Mouse (Mus musculus) myocyte (in vitro differentiated cells): ENCODE results near the gene Nxf2.

Source experiments
- CEBPB ChIP-seq: IDR thresholded peaks from 2 replicates; pipeline ENCODE4 v1.6.1; 2011; ENCODE audit warnings: mild to moderate bottlenecking, moderate library complexity; ENCODE audit not compliant: poor library complexity, insufficient read depth, severe bottlenecking
- E2F4 ChIP-seq: IDR thresholded peaks from one replicate; pipeline ENCODE4 v1.6.1; 2011; ENCODE audit warnings: mild to moderate bottlenecking, control low read depth, moderate library complexity; ENCODE audit not compliant: insufficient read depth
- MAX ChIP-seq: IDR thresholded peaks from one replicate; pipeline ENCODE4 v1.6.1; 2011; ENCODE audit warnings: low read depth, mild to moderate bottlenecking, control low read depth
- MYOD1 ChIP-seq, 3 experiments: IDR thresholded peaks; one replicate each; pipeline ENCODE4 v1.6.1; 2011; ENCODE audit warnings: control low read depth in 2 of 3, low read depth in 2 of 3, mild to moderate bottlenecking in 2 of 3, moderate library complexity in 1 of 3; ENCODE audit not compliant: insufficient read length in 2 of 3, control insufficient read depth in 1 of 3
- MYOG ChIP-seq, 3 experiments: IDR thresholded peaks; one replicate each; pipeline ENCODE4 v1.6.1; 2011; ENCODE audit warnings: control low read depth in 2 of 3, low read depth in 2 of 3, mild to moderate bottlenecking in 2 of 3; ENCODE audit not compliant: insufficient read length in 2 of 3, control insufficient read depth in 1 of 3, insufficient read depth in 1 of 3
- POLR2A ChIP-seq: IDR thresholded peaks from one replicate; pipeline ENCODE4 v1.6.1; 2011; ENCODE audit warnings: low read depth, mild to moderate bottlenecking, control low read depth, moderate library complexity; ENCODE audit not compliant: insufficient read length
- POLR2AphosphoS2 ChIP-seq: IDR thresholded peaks from one replicate; pipeline ENCODE4 v1.6.1; 2011; ENCODE audit warnings: low read depth, control low read depth; ENCODE audit not compliant: insufficient read length
- REST ChIP-seq: IDR thresholded peaks from one replicate; pipeline ENCODE4 v1.6.1; 2011; ENCODE audit warnings: mild to moderate bottlenecking, control low read depth, moderate library complexity; ENCODE audit not compliant: insufficient read depth, insufficient read length
- SRF ChIP-seq: IDR thresholded peaks from one replicate; pipeline ENCODE4 v1.6.1; 2011; ENCODE audit warnings: low read depth; ENCODE audit not compliant: control insufficient read depth, insufficient read length
- TCF12 ChIP-seq: IDR thresholded peaks from one replicate; pipeline ENCODE4 v1.6.1; 2011; ENCODE audit warnings: mild to moderate bottlenecking, control low read depth; ENCODE audit not compliant: poor library complexity, insufficient read depth, severe bottlenecking
- TCF3 ChIP-seq: IDR thresholded peaks from one replicate; pipeline ENCODE4 v1.6.1; 2011; ENCODE audit warnings: low read depth, control low read depth; ENCODE audit not compliant: insufficient read length
- USF1 ChIP-seq: IDR thresholded peaks from one replicate; pipeline ENCODE4 v1.6.1; 2011; ENCODE audit warnings: low read depth, mild to moderate bottlenecking, control low read depth, moderate library complexity

DNA sequence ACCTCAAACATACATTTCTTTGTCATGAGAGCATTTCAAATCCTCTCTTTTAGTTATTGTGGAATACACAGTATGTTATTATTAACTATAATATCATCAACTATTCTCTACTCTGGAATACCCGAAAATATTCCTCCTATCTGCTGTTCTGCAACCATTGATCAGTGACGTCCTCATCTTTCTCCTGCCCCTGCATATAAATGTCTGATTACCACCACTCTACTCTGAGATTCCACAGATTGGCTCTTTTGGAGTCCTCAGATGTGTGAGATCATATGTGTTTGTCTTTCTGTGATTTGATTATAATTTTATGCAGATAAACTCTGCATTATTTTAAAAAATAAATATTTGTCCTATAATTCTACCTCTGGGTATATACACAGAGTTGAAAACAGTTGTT is 48.8 kb downstream of the Nxf2 start:
- no peak for TF ChIP-seq SRF
- TF ChIP-seq TCF12, result no peak
- no peak for TF ChIP-seq USF1
- TF ChIP-seq POLR2A, result no peak
- TF ChIP-seq MAX, result no peak
- no peak for TF ChIP-seq TCF3
- TF ChIP-seq POLR2AphosphoS2, result no peak
- no peak for TF ChIP-seq MYOD1 (IDR thresholded peaks at IDR 0.05; ENCODE audit: control insufficient read depth in 1 of 3, insufficient read length in 2 of 3, low read depth in 2 of 3)
- TF ChIP-seq E2F4, result no peak
- TF ChIP-seq CEBPB, result no peak
- TF ChIP-seq MYOG (IDR thresholded peaks at IDR 0.05; ENCODE audit: control insufficient read depth in 1 of 3, insufficient read depth in 1 of 3, insufficient read length in 2 of 3, low read depth in 2 of 3), result no peak
- no peak for TF ChIP-seq REST
